Mouse (Mus musculus) layer of hippocampus, adult 18-20 months (tissue): Measurements from ENCODE around the gene D230025D16Rik. TPM values are rescaled to one million over a fixed set of nuclear protein-coding genes. Genes with fewer than 3 reads are reported as not detected.
"Not testable (repeated sequence)": the region's sequence is repeated elsewhere in the genome, so short reads cannot be mapped to it uniquely, and the experiment has no call there.

Source experiments
- DNase-seq, 2 experiments: peaks; one replicate each; pipeline ENCODE4 v3.0.0; 2022; ENCODE audit warnings: low spot score in 2 of 2
- long read RNA-seq: library from polyadenylated mRNA; stranded (forward); transcript quantifications from one replicate; pipeline ENCODE4 v2.0.0, GENCODE M21; 2021
- total RNA-seq, 2 experiments: library from RNA; stranded (reverse); gene quantifications; 2 replicates each; pipeline ENCODE4 v1.2.3; 2021

D230025D16Rik gene
- 10 to 100 TPM; 35.4 to 39.0 TPM for total RNA-seq
- long read RNA-seq, transcript D230025D16Rik-201 (16 exons, 2,916 nt), result major isoform, 33 of 42 reads
- long read RNA-seq, partial matches to known transcripts, result 3 of 42 reads
- long read RNA-seq, other reads (novel, unspliced or antisense), result 5 of 42 reads

DNA sequence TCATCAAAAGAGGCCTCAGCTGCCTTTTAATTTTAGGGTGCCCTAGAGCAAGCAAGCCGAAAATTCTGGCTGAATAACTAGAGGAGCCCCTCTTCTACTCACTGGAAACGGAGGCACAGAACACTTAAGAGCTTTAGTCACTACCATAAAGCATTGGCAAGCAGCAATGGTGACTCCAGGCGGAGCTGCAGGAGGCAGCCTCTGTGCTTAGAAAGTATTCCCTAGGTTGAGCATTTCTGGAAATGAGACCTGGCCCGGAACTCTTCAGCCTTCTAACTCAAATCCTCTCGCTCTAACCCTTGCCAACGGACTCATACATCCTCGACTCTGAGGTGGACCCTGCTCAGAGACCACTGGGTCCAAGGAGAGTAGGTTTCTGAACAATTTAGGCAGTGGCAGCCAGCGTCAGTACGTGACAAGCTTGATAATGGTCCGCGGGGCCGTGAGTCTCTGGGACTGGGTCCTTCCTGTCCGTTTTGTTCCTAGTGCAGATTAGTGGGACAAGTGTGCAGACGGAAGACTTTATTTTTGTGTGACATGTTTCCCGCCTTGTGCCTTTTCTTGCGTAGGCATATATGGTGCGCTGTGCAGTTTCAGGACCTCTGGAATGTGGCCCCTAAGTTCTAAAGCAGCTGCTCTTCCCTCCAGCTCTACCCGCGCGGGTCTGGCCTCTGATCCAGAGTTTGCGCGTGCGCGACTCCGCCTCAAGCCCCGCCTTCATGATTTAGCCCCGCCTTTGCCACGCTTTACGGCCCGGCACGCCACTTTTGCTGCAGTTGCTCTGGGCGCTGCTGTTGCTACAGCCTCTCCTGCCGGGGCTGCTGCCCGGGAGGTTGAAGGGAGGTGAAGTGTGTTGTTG is at the start of gene D230025D16Rik:
D230025D16Rik (plus strand) TSS at position 733 of the 859 bp plus-strand sequence.
- DNase-seq, result peak; percentile 88 to 95

GRCm38 (mm10) chr8:105175287-105175686 is 49.7 kb upstream of the D230025D16Rik start:
- DNase-seq, result not testable (repeated sequence)

GRCm38 (mm10) chr8:105178211-105178800 is 46.6 kb upstream of the D230025D16Rik start:
- no peak for DNase-seq

DNA sequence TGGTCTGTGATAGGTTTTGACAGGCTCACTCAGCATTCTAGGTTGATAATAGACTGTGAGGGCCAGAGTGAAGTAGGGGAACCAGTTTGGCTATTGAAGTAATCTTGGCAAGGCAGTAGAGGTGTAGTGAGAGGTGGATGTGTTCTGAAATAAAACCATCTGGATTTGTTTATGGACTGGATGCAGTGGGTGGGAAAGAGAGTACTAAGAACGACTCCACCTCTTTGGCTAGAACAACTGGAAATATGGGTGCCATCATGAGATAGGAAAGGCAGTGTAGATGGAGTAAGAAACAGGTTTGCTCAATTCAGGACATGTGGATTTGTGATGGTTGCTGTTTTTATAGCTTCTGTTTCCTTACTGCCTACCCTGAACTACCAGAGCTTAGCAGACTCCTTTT is 42.7 kb upstream of the D230025D16Rik start:
- DNase-seq, result no peak

GRCm38 (mm10) chr8:105186467-105187005 is 38.4 kb upstream of the D230025D16Rik start:
- no peak for DNase-seq

- DNase-seq, result no peak
Observed at GRCm38 (mm10) chr8:105192182-105192581, 32.8 kb upstream of the D230025D16Rik start.

DNA sequence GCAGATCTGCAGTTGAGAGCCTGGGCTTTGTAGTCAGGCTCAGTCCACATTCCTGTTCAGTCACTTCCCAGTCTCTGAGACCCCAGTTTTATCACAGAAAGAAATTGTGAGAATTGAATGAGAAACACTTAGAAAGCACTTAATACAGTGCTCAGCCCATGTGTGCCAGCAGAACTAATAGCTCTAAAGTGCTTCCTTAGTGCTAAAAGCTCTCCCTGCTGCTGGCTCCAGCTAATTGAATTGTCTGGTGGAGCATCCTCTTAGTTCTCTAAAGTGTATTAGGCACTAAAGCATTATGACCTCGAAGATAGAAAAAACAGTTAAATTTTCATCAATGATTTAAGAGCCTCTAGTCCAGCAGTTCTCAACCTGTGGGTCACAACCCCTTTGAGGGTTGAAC is 19.2 kb upstream of the D230025D16Rik start:
- no peak for DNase-seq

DNA sequence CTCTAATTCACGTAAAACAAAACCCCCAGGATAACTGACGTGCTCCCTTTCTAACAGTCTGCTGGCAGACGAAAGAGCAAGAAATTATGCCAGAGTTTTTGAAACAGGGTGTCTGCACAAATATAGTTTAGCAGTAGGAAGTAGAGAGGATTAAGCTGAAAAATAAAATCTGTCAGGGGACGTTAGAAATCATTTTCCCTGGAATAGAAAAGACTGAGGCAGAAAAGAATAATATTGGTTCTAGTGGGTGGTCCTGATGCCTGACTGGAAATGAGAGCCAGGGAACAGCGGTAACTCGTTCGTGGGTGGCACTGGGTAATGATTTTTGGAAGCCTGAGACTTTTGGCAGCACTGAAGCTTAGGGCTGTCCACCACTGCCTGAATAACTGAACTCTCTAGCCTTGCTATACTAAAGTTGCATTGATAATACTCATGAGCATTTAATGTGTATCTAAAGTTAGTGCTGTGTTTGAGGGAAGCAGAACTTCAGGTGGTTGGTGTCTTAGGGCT is 18.1 kb upstream of the D230025D16Rik start:
- peak; percentile 28 to 63 for DNase-seq

GRCm38 (mm10) chr8:105207675-105208273 is 17.2 kb upstream of the D230025D16Rik start:
- no peak for DNase-seq

- DNase-seq, result no peak
Observed at GRCm38 (mm10) chr8:105209153-105210110, 15.5 kb upstream of the D230025D16Rik start.

DNA sequence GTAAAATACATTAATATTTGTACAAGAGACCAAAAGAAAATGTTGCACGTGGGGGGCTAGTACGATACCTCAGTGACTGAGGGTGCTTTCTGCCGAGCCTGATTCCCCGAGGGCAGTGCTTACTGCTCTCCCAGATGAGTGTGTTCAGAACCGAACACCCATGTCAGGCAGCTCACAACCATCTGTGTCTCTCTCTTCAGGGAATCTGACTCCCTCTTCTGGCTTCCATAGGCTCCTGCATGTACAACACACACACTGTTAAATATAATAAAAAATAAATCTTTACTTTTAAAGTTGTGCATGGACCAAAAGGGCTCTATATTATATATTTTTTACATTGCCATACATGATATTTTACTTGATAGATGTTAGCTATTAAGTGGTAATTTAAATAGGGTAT is 10.8 kb upstream of the D230025D16Rik start:
- DNase-seq, result no peak

DNA sequence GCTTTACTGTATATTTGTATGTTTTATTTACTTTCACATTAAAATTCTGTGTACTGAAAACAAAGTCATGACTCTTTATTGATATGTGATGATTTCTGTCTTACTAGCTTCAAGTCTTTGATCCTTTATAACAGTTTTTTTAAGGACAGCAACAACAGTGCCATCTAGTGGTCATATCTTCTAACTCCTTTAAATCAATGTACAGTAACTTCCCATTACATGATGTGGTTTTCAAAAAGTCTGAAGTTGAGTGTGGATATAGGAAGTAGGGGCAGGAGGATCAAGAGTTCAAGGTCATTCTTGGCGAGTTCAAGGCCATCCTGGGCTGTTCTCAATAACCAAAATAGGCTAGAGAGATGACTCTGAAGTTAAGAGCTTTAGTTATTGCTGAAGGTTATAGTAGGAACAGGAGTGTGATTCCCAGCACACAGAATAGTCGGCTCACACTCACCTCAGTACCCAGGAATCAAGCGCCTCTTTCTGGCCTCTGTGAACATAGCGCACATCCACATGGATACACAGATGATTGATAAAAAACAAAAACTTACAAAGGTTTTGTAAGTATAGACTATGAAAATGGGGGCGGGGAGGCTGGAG is 6.9 kb upstream of the D230025D16Rik start:
- DNase-seq, result peak in 1 of 2 experiments; percentile 78

- no peak for DNase-seq
Observed at GRCm38 (mm10) chr8:105223850-105224249, 1.1 kb upstream of the D230025D16Rik start.

DNA sequence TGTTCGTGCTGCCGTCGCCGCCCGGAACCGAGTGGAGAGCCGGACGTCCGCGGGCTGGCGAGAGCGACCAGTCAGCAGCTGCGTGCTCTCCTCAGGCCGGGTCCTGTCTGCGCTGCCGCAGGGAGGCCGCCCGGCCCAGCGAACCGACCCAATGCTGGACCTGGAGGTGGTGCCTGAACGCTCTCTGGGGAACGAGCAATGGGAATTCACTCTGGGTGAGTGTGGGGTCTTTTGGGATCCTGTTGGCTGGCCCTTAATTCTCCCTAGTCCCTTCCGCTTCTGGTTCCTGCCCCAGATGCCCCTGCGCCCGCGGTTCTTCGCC is 288 bp downstream of the D230025D16Rik start:
- no peak for DNase-seq

DNA sequence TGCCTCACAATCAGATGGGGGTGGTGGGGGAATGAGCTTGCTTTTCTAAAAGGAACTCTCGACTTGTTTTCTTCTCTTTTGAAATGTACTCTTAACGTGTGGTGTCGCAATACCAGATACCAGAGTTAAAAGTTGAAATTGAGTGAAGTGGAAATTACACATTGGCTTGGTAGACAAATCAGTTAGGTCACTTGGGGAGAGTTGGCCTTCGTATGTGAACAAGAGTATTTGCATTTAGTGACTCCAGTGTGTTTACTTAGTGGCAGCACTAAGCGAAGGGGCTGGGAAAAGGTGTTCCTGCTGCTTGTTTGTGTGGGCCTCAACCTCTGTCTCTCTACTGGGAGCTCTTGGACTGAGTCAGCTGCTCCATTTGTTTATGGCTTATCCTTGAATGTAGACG is 972 bp downstream of the D230025D16Rik start:
- DNase-seq, result no peak

DNA sequence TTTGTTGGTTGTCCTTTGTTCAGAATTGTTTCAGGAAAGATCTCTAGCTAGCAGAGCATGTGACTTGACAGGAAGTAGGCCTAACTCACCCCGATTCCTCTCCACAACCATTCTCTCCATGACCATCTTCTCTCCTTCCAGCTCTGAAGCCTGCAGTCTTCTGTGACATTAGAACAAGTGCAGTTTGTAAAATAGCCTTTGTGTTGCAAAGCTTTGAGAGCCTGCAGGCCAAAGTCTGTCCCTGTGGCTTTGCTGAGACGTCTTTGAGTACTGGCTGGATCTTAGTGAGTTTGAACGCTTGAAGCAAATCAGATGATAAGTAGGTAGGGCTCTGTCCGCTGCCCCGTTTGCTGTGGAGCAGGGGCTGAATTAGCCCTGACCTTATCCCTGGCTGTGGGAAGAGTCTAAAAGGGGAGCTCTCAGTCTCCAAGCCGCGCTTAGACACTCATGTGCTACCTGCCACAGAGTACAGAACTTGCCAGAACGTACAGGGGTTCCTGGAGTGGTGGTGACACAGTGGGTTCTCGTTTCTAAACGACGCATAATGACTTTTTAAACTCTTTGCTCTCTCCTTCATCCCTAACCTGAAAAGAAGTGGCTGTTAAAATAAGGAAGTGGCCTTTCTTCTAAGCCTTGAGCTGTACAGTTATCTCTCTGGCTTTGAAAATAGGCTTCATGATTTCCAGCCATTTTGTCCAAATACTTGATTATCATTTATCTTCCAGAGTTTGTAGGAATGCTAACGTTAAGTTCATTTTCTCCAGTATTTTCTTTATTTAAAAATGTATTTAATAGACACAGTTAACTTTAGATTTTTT is 6.8 kb downstream of the D230025D16Rik start:
- no peak for DNase-seq

DNA sequence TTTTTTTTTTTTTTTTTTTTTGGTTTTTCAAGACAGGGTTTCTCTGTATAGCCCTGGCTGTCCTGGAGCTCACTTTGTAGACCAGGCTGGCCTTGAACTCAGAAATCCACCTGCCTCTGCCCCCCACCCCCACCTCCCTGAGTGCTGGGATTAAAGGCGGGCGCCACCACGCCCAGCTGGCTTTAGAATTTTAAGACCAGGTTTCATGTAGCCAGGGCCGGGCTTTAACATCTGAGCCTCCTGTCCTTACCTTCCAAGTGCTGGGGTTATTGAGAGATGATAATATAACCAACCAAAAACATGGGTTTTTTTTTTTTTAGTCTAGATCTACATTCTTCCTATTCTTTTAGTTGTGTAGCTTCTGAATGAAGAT is 7.4 kb downstream of the D230025D16Rik start:
- DNase-seq, result not testable (repeated sequence)

GRCm38 (mm10) chr8:105233126-105233935 is 8.4 kb downstream of the D230025D16Rik start:
- no peak for DNase-seq
